Mouse (Mus musculus): ENCODE results near the gene Rab5if. TPM values are rescaled to one million over a fixed set of nuclear protein-coding genes. Genes with fewer than 3 reads are reported as not detected.

Rab5if gene
- polyA plus RNA-seq, 1 experiment from 2014 or later = 194 TPM

- no peak overlapping the region for H3K27ac ChIP-seq (ENCODE audit: low read depth)
- H3K9me3 ChIP-seq (ENCODE audit: low read depth, low read length) = no peaks in the 10 kb centered on the region
- H3K9ac ChIP-seq = no peak overlapping the region
- no peaks in the 10 kb centered on the region for H3K27me3 ChIP-seq (ENCODE audit: insufficient read depth, low read length)
- no peak for TF ChIP-seq CTCF (IDR thresholded peaks at IDR 0.05; ENCODE audit: low read depth)
- no peak for DNase-seq
- no peaks in the 10 kb centered on the region for H3K4me1 ChIP-seq (ENCODE audit: insufficient read depth)
- no peak overlapping the region for H3K4me3 ChIP-seq (ENCODE audit: low read depth, low read length)
- no peak overlapping the region for H3K4me2 ChIP-seq
- H3K36me3 ChIP-seq (ENCODE audit: insufficient read depth) = no peaks in the 10 kb centered on the region
- WGBS = 27% methylated on average over 3 of the region's 3 CpGs
- no peak for ATAC-seq (ENCODE audit: insufficient read depth)
These were observed 29.3 kb downstream of the Rab5if start for GRCm38 (mm10) chr2:156892240-156892639.

- no peak for TF ChIP-seq CTCF (IDR thresholded peaks at IDR 0.05; ENCODE audit: low read depth)
- Histone ChIP-seq H3K36me3 (ENCODE audit: insufficient read depth) (no peaks in the 10 kb centered on the region), H3K27me3 (ENCODE audit: insufficient read depth, low read length) (no peaks in the 10 kb centered on the region), H3K4me2 (no peak overlapping the region), H3K9ac (no peak overlapping the region), H3K9me3 (ENCODE audit: low read depth, low read length) (no peaks in the 10 kb centered on the region), H3K4me3 (ENCODE audit: low read depth, low read length) (no peak overlapping the region), H3K27ac (ENCODE audit: low read depth) (no peak overlapping the region), H3K4me1 (ENCODE audit: insufficient read depth) (no peaks in the 10 kb centered on the region)
- no peak for ATAC-seq (ENCODE audit: insufficient read depth)
- no peak for DNase-seq
- WGBS = 66% methylated on average over 6 of the region's 6 CpGs
These were observed 29.9 kb downstream of the Rab5if start for GRCm38 (mm10) chr2:156892821-156893220.

GRCm38 (mm10) chr2:156894496-156895265, 31.8 kb downstream of the Rab5if start:
- Histone ChIP-seq H3K36me3 (ENCODE audit: insufficient read depth) (no peaks in the 10 kb centered on the region), H3K9me3 (ENCODE audit: low read depth, low read length) (no peaks in the 10 kb centered on the region), H3K9ac (no peak overlapping the region), H3K4me2 (no peak overlapping the region), H3K27ac (ENCODE audit: low read depth) (no peak overlapping the region), H3K4me1 (ENCODE audit: insufficient read depth) (no peaks in the 10 kb centered on the region), H3K4me3 (ENCODE audit: low read depth, low read length) (no peak overlapping the region), H3K27me3 (ENCODE audit: insufficient read depth, low read length) (no peaks in the 10 kb centered on the region)
- ATAC-seq (ENCODE audit: insufficient read depth) = no peak
- WGBS = 51% methylated on average over 15 of the region's 15 CpGs
- DNase-seq = no peak
- TF ChIP-seq CTCF (IDR thresholded peaks at IDR 0.05; ENCODE audit: low read depth) = no peak

GRCm38 (mm10) chr2:156896384-156896914, 33.5 kb downstream of the Rab5if start:
- no peak for TF ChIP-seq CTCF (IDR thresholded peaks at IDR 0.05; ENCODE audit: low read depth)
- H3K9ac ChIP-seq = no peak overlapping the region
- no peak overlapping the region for H3K27ac ChIP-seq (ENCODE audit: low read depth)
- H3K4me2 ChIP-seq = no peak overlapping the region
- no peaks in the 10 kb centered on the region for H3K36me3 ChIP-seq (ENCODE audit: insufficient read depth)
- no peaks in the 10 kb centered on the region for H3K4me1 ChIP-seq (ENCODE audit: insufficient read depth)
- no peaks in the 10 kb centered on the region for H3K9me3 ChIP-seq (ENCODE audit: low read depth, low read length)
- DNase-seq (peak; percentile 38), ATAC-seq (ENCODE audit: insufficient read depth) (no peak)
- no peak overlapping the region for H3K4me3 ChIP-seq (ENCODE audit: low read depth, low read length)
- no peaks in the 10 kb centered on the region for H3K27me3 ChIP-seq (ENCODE audit: insufficient read depth, low read length)
- 49% methylated on average over 9 of the region's 9 CpGs for WGBS

- Histone ChIP-seq H3K27ac (ENCODE audit: low read depth) (no peak overlapping the region), H3K4me3 (ENCODE audit: low read depth, low read length) (no peak overlapping the region), H3K36me3 (ENCODE audit: insufficient read depth) (no peaks in the 10 kb centered on the region), H3K9ac (no peak overlapping the region), H3K4me2 (no peak overlapping the region), H3K27me3 (ENCODE audit: insufficient read depth, low read length) (no peaks in the 10 kb centered on the region), H3K9me3 (ENCODE audit: low read depth, low read length) (no peaks in the 10 kb centered on the region), H3K4me1 (ENCODE audit: insufficient read depth) (no peaks in the 10 kb centered on the region)
- ATAC-seq (ENCODE audit: insufficient read depth) (no peak), DNase-seq (no peak)
- WGBS = 79% methylated on average over 9 of the region's 9 CpGs
- no peak for TF ChIP-seq CTCF (IDR thresholded peaks at IDR 0.05; ENCODE audit: low read depth)
These were observed 34.1 kb downstream of the Rab5if start for GRCm38 (mm10) chr2:156897034-156897433.

- WGBS = 40% methylated on average over 4 of the region's 4 CpGs
- Histone ChIP-seq H3K27me3 (ENCODE audit: insufficient read depth, low read length) (no peaks in the 10 kb centered on the region), H3K9ac (no peak overlapping the region), H3K4me3 (ENCODE audit: low read depth, low read length) (no peak overlapping the region), H3K27ac (ENCODE audit: low read depth) (no peak overlapping the region), H3K4me2 (no peak overlapping the region), H3K36me3 (ENCODE audit: insufficient read depth) (no peaks in the 10 kb centered on the region), H3K9me3 (ENCODE audit: low read depth, low read length) (no peaks in the 10 kb centered on the region), H3K4me1 (ENCODE audit: insufficient read depth) (no peaks in the 10 kb centered on the region)
- TF ChIP-seq CTCF (IDR thresholded peaks at IDR 0.05; ENCODE audit: low read depth) = no peak
- ATAC-seq (ENCODE audit: insufficient read depth) = no peak
- DNase-seq = no peak
These were observed 35.4 kb downstream of the Rab5if start for GRCm38 (mm10) chr2:156898374-156898773.

- Histone ChIP-seq H3K4me3 (ENCODE audit: low read depth, low read length) (no peak overlapping the region), H3K27me3 (ENCODE audit: insufficient read depth, low read length) (no peaks in the 10 kb centered on the region), H3K4me2 (no peak overlapping the region), H3K36me3 (ENCODE audit: insufficient read depth) (no peaks in the 10 kb centered on the region), H3K27ac (ENCODE audit: low read depth) (no peak overlapping the region), H3K4me1 (ENCODE audit: insufficient read depth) (no peaks in the 10 kb centered on the region), H3K9me3 (ENCODE audit: low read depth, low read length) (no peaks in the 10 kb centered on the region), H3K9ac (no peak overlapping the region)
- no peak for ATAC-seq (ENCODE audit: insufficient read depth)
- 46% methylated on average over 4 of the region's 4 CpGs for WGBS
- TF ChIP-seq CTCF (IDR thresholded peaks at IDR 0.05; ENCODE audit: low read depth) = no peak
- no peak for DNase-seq
These were observed 36.3 kb downstream of the Rab5if start for GRCm38 (mm10) chr2:156899184-156899583.

Measured in lung, embryonic 14.5 days (tissue).